Mouse (Mus musculus) ovary, postnatal 14 days (tissue): ENCODE measurements at regions not wholly inside any gene's neighbourhood (a gene's known extent, or its start where the extent isn't known, plus 50 kb on each side); places are given as distances from the start of the nearest gene placed in this dataset.

ENCODE experiments used
- DNase-seq: peaks from one replicate; pipeline ENCODE4 v3.0.0; 2022; ENCODE audit warnings: low spot score

DNA sequence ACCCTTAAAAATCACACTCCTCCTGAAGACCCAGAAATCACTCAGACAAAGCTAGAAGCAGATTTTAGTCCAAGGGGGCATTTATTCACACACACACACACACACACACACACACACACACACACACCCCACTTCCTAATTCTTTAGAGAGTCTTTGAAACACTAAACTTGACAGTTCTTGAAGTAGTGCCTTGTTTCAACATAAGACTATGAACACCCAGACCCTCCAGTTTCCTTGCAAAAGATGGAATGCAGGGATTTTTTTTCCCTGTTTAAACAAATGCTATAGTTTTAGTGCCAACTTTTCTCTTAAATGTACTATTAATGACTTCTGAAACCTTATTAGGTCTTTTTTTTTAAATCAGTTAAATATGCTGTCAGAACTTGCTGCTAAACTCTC lies 279.2 kb upstream of the Fat1 start:
- no peak for DNase-seq

DNA sequence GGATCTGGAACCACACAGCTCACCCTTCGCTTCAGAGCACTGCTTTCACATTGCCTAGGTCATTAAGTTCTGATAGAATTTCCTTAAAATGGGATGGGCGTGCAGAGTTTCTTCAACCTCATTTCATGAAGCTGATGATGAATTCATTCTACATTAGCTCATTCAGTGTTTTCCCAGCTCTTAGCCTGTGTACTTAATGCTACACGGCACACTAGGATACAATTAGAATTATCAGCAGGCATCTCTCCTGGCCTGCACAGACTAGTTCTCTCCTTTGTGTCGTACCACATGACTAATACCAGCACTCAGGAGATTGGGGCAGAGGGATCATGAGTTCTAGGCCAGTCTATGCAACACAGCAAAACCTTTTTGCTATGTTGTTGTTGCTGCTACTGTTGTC lies 278.8 kb upstream of the Fat1 start:
- DNase-seq = no peak

DNA sequence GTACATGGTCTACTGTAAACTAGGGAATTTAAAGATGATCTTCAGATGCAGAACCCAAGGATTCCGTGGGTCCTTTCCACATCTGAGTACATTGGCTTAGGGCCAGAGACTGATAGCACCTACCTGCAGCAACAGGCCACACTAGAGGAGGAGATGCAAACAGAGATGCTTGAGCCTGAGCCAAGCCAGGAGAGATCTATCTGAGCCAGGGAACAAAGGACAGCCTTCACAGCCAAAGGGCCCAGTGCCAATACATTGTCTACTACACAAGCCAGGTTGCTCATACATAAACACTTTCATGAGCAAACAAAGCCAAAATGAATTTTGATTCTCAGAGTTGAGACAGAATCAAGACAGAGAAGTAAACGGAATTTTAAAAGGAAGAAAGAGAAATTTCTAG lies 273.6 kb upstream of the Fat1 start:
- DNase-seq = peak; percentile 4

GRCm38 (mm10) chr8:44687126-44687525 lies 248.1 kb upstream of the Fat1 start:
- DNase-seq = no peak

- no peak for DNase-seq
Measured at GRCm38 (mm10) chr8:44689837-44690592, 245.2 kb upstream of the Fat1 start.

GRCm38 (mm10) chr8:44690593-44690950 lies 244.7 kb upstream of the Fat1 start:
- DNase-seq = no peak

- no peak for DNase-seq
Measured at GRCm38 (mm10) chr8:44691140-44691539, 244.1 kb upstream of the Fat1 start.

DNA sequence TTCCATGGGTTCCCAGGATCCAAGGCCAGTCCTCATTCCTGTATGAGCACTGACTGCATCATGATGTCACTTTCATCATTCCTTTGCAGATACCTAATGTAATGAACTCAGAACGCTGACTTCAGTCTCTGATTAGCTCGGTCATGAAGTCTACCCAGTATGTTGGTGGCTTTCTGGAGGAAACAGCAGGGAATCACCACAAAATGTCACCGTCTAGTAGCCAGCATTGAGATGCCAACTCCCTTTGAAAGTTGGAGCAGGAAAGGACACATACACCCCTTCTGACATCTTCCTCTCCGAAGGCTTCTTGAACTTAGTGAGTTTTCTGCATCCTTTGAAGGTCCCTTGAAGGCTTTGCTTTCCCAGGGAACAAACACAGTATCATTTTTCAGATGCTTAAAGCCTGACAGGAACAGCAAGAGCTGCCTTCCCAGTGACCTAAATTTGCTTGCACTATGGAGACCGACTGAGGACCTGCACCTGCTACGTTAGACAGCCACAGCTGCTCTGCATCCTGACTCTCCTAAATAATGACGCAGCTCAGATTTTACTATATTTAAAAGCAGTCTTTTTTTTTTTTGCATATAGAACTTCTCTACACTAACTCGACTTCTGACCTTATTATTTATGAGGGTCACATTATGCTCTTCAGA lies 243.1 kb upstream of the Fat1 start:
- DNase-seq = no peak

- DNase-seq = no peak
Measured at GRCm38 (mm10) chr8:44694861-44695260, 240.4 kb upstream of the Fat1 start.

- no peak for DNase-seq
Measured at GRCm38 (mm10) chr8:44696066-44696853, 239.0 kb upstream of the Fat1 start.

GRCm38 (mm10) chr8:44699384-44700105 lies 235.7 kb upstream of the Fat1 start:
- no peak for DNase-seq

DNA sequence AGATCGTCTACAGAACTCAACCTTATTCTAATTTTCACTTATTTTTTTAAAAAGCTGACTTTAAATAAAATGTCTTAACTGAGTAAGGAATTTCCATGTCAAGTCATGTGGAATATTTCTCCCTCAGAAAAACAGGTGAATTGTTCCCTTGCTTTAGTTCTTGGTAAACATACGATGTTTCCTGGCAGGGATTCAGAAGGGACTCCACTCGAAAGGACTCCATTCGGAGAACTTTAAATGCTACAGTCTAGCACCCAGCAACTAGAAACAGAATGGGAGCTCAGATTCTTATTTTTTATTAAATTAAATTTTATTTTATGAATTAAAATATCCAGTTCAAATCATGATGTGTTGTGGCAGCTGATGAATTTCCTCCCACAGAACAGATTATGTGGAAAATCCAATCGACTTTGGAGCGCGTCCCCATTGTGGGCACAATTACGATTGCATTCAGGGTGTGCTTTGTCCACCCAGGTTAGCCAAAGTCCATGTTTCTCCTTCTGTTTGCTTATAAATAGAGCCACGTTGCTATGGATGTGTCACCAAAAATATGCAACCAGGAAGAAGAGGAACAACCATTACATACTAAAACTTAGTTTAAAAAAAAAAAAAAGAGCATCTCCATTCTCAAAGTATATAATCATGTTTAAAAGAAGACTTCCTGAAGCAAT lies 230.5 kb upstream of the Fat1 start:
- DNase-seq = no peak

DNA sequence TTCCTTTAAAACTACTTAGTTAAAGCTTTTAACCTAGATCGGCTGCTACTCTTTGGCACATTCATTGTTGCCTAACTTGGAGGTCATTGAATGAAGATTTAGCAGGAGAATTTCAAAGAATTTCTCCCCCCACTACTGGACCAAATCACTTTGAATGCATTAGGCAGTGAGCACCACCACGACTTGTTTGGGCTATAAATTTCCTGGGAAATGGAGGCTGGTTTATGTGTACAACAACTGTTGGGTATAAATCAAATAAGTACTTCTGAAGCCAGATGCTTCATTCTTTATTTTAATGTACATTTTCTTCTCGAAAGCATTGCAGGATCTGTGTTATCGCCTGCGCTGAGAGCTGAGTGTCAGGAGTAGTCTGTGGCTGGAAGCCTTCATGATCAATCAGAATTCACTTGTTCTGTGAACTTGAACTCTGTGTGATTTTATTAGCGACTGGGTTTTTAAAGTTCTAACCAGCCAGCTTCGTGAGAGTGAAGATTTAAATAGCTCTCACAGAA lies 226.5 kb upstream of the Fat1 start:
- DNase-seq = no peak

DNA sequence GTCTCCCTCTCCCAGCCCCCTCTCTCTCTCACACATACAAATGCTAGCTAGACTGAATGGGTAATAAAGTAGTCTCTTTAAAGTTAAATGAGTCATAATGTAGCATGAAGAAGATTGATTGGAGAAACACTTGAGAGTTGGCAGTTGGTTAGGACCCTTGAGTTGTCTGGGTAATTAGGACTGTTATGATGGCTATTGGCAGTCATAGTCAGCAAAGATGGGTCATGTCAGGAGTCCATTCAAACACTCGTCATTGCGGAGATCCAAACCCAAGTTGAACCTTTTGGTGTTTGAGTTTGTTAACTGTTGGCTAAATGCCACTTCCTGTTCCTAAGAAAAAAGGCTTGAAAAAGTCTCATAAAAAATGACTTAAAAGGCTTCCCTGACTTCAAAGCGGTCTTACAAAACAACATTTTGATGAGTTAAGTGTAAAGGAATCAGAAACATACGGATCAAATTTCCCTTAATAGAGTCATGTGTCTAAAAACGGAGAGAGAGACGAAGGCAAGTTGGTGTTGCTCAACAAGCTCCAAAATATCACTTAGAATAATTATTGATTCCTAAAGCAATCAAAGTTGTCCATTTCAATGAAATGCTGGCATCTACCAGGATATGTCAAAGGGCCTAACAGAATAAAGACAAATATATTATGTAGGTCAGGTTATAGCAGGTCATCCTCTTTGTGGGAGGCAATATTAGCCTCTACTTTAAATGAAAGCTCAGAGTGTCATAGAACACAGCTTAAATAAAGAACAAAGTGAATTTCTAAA lies 225.9 kb upstream of the Fat1 start:
- no peak for DNase-seq

GRCm38 (mm10) chr8:44734577-44734976 lies 200.7 kb upstream of the Fat1 start:
- DNase-seq = no peak

DNA sequence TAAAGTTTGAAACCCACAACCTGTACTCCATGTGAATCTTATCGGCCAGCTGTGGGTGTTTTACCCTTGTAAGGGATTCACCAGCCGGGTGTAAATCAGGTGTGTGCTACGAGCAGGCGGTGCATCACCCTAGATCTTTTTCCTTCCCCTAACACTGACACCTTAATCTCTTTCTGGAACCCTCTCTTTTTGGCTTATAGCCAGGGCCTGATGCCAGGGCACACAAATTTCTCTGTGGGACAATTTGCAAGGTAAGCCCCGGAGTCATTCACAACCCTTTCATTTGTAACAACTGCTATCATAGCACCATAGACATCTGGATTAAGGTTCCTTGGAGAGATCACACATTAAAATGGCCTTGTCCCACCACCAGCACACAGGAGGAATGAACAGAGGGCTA lies 199.4 kb upstream of the Fat1 start:
- no peak for DNase-seq

GRCm38 (mm10) chr8:44743353-44743752 lies 191.9 kb upstream of the Fat1 start:
- no peak for DNase-seq

- DNase-seq = no peak
Measured at GRCm38 (mm10) chr8:44744991-44745658, 190.1 kb upstream of the Fat1 start.

GRCm38 (mm10) chr8:44758727-44759126 lies 176.5 kb upstream of the Fat1 start:
- DNase-seq = no peak

- no peak for DNase-seq
Measured at GRCm38 (mm10) chr8:44762731-44763130, 172.5 kb upstream of the Fat1 start.
